Mouse (Mus musculus): Measurements from ENCODE around the gene Ranbp17. TPM values are rescaled to one million over a fixed set of nuclear protein-coding genes. Genes with fewer than 3 reads are reported as not detected.
"Not testable (repeated sequence)": the region's sequence is repeated elsewhere in the genome, so short reads cannot be mapped to it uniquely, and the experiment has no call there.

The Ranbp17 gene
- polyA plus RNA-seq, 1 experiment from 2014 or later = 11.1 TPM

DNA sequence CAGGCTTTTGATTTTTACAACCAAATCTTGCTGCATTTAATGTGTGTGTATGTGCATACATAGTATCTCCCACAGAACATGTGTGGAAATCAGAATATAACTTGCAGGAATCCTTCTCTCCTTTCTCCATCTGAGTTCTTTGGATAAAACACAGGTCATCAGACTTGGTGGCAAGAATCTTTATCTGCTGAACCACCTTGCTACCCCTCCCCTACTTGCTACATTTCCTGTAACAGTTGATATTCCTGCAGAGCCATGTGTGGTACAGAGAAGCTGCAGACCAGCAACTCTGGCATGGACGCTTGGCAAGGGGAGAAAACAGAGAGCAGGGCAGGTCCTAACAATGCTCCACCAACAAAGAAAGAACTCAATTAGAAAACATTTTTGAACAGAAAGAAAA is 52.4 kb downstream of the Ranbp17 start:
- Histone ChIP-seq H3K9ac (replicated peaks; ENCODE audit: low read depth, low read length) (no peak overlapping the region), H3K4me2 (replicated peaks; ENCODE audit: low read depth, low read length) (no peak overlapping the region), H3K9me3 (ENCODE audit: control insufficient read depth, low read depth, low read length) (no peaks in the 10 kb centered on the region), H3K4me3 (ENCODE audit: low read depth, low read length) (no peak overlapping the region), H3K36me3 (ENCODE audit: control insufficient read depth, insufficient read depth, low read length) (no peaks in the 10 kb centered on the region), H3K27me3 (ENCODE audit: control insufficient read depth, insufficient read depth, low read length) (no peaks in the 10 kb centered on the region), H3K4me1 (ENCODE audit: control insufficient read depth, insufficient read depth, low read length) (no peaks in the 10 kb centered on the region), H3K27ac (ENCODE audit: low read length) (no peak overlapping the region)
- no peak for ATAC-seq (ENCODE audit: insufficient number of reproducible peaks, insufficient read depth, low FRiP score, low read depth)
- 69% methylated on average over 1 of the region's 1 CpGs for WGBS

DNA sequence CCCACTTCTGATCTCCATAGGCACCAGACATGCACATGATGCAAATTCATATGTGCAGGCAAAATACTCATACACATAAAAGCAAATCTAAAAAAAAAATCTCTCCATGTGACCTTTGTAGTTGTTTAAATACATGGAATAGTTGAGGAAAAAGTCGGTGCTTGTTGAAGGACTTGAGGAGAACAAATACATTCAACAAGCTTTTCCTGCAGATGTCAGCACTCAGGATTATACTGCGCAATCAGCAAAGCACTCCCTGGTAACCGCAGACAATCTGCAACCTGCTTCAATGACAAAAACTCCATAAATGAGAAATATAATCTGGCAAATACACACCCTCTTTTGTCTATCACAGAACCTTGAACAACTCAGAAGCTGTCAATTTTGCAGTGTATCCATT is 59.5 kb downstream of the Ranbp17 start:
- ATAC-seq (ENCODE audit: insufficient number of reproducible peaks, insufficient read depth, low FRiP score, low read depth) = no peak
- Histone ChIP-seq H3K27ac (ENCODE audit: low read length) (no peak overlapping the region), H3K36me3 (ENCODE audit: control insufficient read depth, insufficient read depth, low read length) (no peaks in the 10 kb centered on the region)

DNA sequence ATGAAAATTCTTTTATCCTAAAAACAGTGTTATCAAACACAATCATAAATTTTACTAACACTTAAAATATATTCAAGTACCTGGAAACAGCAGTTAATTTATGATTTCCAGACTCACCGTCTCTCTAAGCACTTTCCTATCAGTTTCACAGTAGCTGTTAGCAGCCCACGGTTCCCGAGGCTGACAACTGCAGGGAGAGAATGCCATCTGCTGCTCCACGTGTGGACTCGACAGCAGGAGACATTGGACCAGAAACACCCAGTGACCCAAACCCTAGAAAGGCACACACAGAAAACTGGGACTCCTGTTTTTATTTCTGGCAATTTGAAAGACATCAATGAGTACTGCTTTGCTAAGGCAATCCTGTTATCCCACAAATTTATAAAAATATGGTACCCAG is 79.7 kb downstream of the Ranbp17 start:
- WGBS = 28% methylated on average over 5 of the region's 5 CpGs
- H3K9ac ChIP-seq (replicated peaks; ENCODE audit: low read depth, low read length) = no peak overlapping the region

More for the DNA sequence above, 59.5 kb downstream of the Ranbp17 start:
- WGBS = 86% methylated on average over 3 of the region's 3 CpGs
- H3K9ac ChIP-seq (replicated peaks; ENCODE audit: low read depth, low read length) = no peak overlapping the region
- no peaks in the 10 kb centered on the region for H3K4me1 ChIP-seq (ENCODE audit: control insufficient read depth, insufficient read depth, low read length)
- H3K9me3 ChIP-seq (ENCODE audit: control insufficient read depth, low read depth, low read length) = no peaks in the 10 kb centered on the region
- H3K4me2 ChIP-seq (replicated peaks; ENCODE audit: low read depth, low read length) = no peak overlapping the region
- H3K4me3 ChIP-seq (ENCODE audit: low read depth, low read length) = no peak overlapping the region
- no peaks in the 10 kb centered on the region for H3K27me3 ChIP-seq (ENCODE audit: control insufficient read depth, insufficient read depth, low read length)

DNA sequence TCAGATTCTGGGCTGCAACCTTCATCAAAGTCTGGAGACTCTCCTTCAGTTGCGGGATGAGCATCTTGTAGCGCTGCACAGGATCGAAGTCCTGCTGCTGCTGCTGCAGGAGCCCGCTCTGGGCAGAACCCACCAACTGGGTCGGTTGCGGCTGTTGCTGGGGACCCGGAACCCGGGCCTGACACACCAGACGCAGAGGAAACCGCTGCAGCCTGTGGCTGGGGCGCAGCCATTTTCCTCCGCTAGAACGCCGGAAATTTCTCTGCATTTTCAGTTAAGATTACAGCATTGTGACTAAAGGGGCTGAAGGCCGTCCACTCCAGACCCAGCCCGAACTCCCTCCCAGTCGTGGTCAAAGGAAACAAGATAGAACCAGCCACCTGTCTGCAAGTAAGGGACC is 85.3 kb downstream of the Ranbp17 start:
- H3K9me3 ChIP-seq (ENCODE audit: control insufficient read depth, low read depth, low read length); H3K36me3 ChIP-seq (ENCODE audit: control insufficient read depth, insufficient read depth, low read length); H3K4me1 ChIP-seq (ENCODE audit: control insufficient read depth, insufficient read depth, low read length); H3K27ac ChIP-seq (ENCODE audit: low read length); H3K4me2 ChIP-seq (replicated peaks; ENCODE audit: low read depth, low read length); H3K27me3 ChIP-seq (ENCODE audit: control insufficient read depth, insufficient read depth, low read length); H3K9ac ChIP-seq (replicated peaks; ENCODE audit: low read depth, low read length); ATAC-seq (ENCODE audit: insufficient number of reproducible peaks, insufficient read depth, low FRiP score, low read depth); H3K4me3 ChIP-seq (ENCODE audit: low read depth, low read length): not testable (repeated sequence)
- 91% methylated on average over 17 of the region's 17 CpGs for WGBS

More for the DNA sequence above, 79.7 kb downstream of the Ranbp17 start:
- no peak overlapping the region for H3K27ac ChIP-seq (ENCODE audit: low read length)
- no peaks in the 10 kb centered on the region for H3K4me1 ChIP-seq (ENCODE audit: control insufficient read depth, insufficient read depth, low read length)
- ATAC-seq (ENCODE audit: insufficient number of reproducible peaks, insufficient read depth, low FRiP score, low read depth) = no peak
- H3K36me3 ChIP-seq (ENCODE audit: control insufficient read depth, insufficient read depth, low read length) = no peaks in the 10 kb centered on the region
- H3K4me2 ChIP-seq (replicated peaks; ENCODE audit: low read depth, low read length) = no peak overlapping the region
- no peak overlapping the region for H3K4me3 ChIP-seq (ENCODE audit: low read depth, low read length)
- no peaks in the 10 kb centered on the region for H3K9me3 ChIP-seq (ENCODE audit: control insufficient read depth, low read depth, low read length)
- H3K27me3 ChIP-seq (ENCODE audit: control insufficient read depth, insufficient read depth, low read length) = no peaks in the 10 kb centered on the region

DNA sequence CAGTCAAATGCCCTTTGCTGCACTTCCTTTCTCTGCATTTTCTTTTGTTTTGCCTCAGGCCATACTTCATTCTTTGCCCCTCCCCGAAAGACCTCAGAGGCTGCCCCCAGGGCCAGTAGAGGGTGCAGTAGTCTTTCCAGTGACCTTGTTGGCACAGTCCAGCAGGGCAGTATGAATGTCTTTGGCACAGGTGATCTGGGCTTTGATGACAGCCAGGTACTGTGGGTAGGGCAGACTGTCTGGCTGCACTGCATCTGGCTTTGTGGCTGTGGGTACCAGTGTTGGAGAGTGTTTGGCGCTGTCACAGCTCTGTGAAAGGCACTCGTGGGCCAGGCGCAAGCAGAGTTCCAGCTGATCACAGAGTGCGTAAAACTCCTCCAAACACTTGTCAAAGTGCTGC is 85.8 kb downstream of the Ranbp17 start:
- not testable (repeated sequence) for H3K9ac ChIP-seq (replicated peaks; ENCODE audit: low read depth, low read length); H3K9me3 ChIP-seq (ENCODE audit: control insufficient read depth, low read depth, low read length); H3K4me2 ChIP-seq (replicated peaks; ENCODE audit: low read depth, low read length); H3K36me3 ChIP-seq (ENCODE audit: control insufficient read depth, insufficient read depth, low read length); H3K4me3 ChIP-seq (ENCODE audit: low read depth, low read length); H3K27ac ChIP-seq (ENCODE audit: low read length); H3K4me1 ChIP-seq (ENCODE audit: control insufficient read depth, insufficient read depth, low read length); ATAC-seq (ENCODE audit: insufficient number of reproducible peaks, insufficient read depth, low FRiP score, low read depth); H3K27me3 ChIP-seq (ENCODE audit: control insufficient read depth, insufficient read depth, low read length)
- 86% methylated on average over 5 of the region's 5 CpGs for WGBS

DNA sequence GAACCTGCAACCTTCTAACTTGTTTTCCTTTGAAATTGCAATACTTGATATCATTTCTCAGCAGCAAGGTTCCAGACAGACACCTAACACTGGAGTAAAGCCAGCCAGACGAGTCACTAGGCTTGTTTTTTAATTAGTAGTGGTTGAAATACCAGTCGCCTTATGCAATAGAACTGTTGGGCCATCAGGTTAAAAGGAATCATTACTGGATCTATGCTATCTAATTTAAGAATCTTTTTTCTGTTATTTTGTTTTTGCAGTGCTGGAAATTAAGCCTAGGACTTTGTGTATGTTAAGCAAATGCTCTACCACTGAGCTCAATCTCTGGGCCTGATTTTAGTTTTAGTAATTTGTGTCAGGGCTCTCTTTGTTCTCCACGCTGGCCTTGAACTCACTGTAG is 91.3 kb downstream of the Ranbp17 start:
- no peak overlapping the region for H3K27ac ChIP-seq (ENCODE audit: low read length)
- no peak for ATAC-seq (ENCODE audit: insufficient number of reproducible peaks, insufficient read depth, low FRiP score, low read depth)
- 80% methylated on average over 3 of the region's 3 CpGs for WGBS

DNA sequence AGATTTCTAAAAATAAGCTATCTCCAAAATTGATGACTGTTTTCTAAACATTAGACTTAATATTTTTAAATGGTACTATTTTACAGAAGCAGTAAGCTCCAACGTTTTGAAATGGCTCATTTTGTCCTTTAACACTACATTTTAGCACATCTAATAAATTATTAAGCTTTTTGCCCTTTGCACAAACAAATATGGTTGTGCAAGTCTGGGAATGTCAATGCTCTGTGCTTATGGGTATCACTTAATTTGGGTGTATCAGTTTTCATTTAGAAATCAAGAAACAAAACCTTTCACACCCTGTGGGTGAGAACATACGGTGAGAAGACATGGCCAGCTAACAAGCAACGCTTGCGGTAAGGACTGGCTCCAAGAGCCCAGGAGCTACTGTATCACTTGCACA is 108.9 kb downstream of the Ranbp17 start:
- Histone ChIP-seq H3K4me2 (replicated peaks; ENCODE audit: low read depth, low read length) (no peak overlapping the region), H3K27me3 (ENCODE audit: control insufficient read depth, insufficient read depth, low read length) (no peaks in the 10 kb centered on the region), H3K27ac (ENCODE audit: low read length) (no peak overlapping the region), H3K4me3 (ENCODE audit: low read depth, low read length) (no peak overlapping the region), H3K9ac (replicated peaks; ENCODE audit: low read depth, low read length) (no peak overlapping the region), H3K4me1 (ENCODE audit: control insufficient read depth, insufficient read depth, low read length) (no peaks in the 10 kb centered on the region), H3K36me3 (ENCODE audit: control insufficient read depth, insufficient read depth, low read length) (no peaks in the 10 kb centered on the region), H3K9me3 (ENCODE audit: control insufficient read depth, low read depth, low read length) (no peaks in the 10 kb centered on the region)
- WGBS = 77% methylated on average over 4 of the region's 4 CpGs
- no peak for ATAC-seq (ENCODE audit: insufficient number of reproducible peaks, insufficient read depth, low FRiP score, low read depth)

More for the DNA sequence above, 91.3 kb downstream of the Ranbp17 start:
- no peak overlapping the region for H3K4me3 ChIP-seq (ENCODE audit: low read depth, low read length)
- no peaks in the 10 kb centered on the region for H3K27me3 ChIP-seq (ENCODE audit: control insufficient read depth, insufficient read depth, low read length)
- no peaks in the 10 kb centered on the region for H3K4me1 ChIP-seq (ENCODE audit: control insufficient read depth, insufficient read depth, low read length)
- no peak overlapping the region for H3K9ac ChIP-seq (replicated peaks; ENCODE audit: low read depth, low read length)
- no peaks in the 10 kb centered on the region for H3K9me3 ChIP-seq (ENCODE audit: control insufficient read depth, low read depth, low read length)
- H3K36me3 ChIP-seq (ENCODE audit: control insufficient read depth, insufficient read depth, low read length) = no peaks in the 10 kb centered on the region
- H3K4me2 ChIP-seq (replicated peaks; ENCODE audit: low read depth, low read length) = no peak overlapping the region

DNA sequence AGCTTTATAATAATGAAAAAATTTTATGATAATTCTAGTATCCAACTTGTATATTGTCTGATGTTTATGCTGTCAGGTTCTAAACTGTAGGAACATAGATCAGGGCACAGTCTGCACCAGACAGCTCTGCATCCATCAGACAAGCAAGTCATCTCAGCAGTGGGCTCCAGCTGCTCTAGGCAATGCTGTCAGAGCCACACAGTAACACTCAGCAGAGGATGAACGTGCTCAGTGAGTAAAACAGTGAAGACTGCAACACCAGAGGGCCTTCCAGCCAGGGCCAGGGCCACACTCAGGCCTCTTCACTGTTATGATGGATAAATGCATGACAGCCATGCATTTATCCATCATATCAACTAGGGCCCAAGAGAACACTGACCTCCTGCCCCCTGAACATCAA is 114.2 kb downstream of the Ranbp17 start:
- Histone ChIP-seq H3K4me3 (ENCODE audit: low read depth, low read length) (no peak overlapping the region), H3K4me1 (ENCODE audit: control insufficient read depth, insufficient read depth, low read length) (no peaks in the 10 kb centered on the region), H3K27me3 (ENCODE audit: control insufficient read depth, insufficient read depth, low read length) (no peaks in the 10 kb centered on the region), H3K36me3 (ENCODE audit: control insufficient read depth, insufficient read depth, low read length) (no peaks in the 10 kb centered on the region), H3K9ac (replicated peaks; ENCODE audit: low read depth, low read length) (no peak overlapping the region), H3K4me2 (replicated peaks; ENCODE audit: low read depth, low read length) (no peak overlapping the region), H3K27ac (ENCODE audit: low read length) (no peak overlapping the region), H3K9me3 (ENCODE audit: control insufficient read depth, low read depth, low read length) (no peaks in the 10 kb centered on the region)
- no peak for ATAC-seq (ENCODE audit: insufficient number of reproducible peaks, insufficient read depth, low FRiP score, low read depth)
- WGBS = 41% methylated on average over 1 of the region's 1 CpGs

DNA sequence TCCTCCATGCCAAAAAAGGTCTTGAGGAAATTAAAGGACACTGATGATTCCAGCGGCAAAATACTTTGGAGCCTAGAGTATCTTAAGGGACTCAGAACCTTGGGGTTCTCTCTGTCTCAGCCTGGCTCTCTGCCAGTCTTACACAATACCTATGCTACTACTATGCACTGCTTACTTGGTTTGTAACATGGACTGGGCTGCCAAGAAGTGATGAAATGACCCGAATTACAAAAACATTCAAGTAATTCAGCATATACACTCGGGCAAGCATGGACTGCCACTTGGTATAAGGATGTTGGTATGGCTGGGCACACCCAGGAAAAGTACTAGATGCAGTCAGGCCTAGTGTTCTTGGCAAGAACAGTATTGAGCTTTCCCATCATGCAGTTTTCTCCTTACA is 114.8 kb downstream of the Ranbp17 start:
- 85% methylated on average over 3 of the region's 3 CpGs for WGBS
- no peak for ATAC-seq (ENCODE audit: insufficient number of reproducible peaks, insufficient read depth, low FRiP score, low read depth)
- no peaks in the 10 kb centered on the region for H3K36me3 ChIP-seq (ENCODE audit: control insufficient read depth, insufficient read depth, low read length)
- H3K9me3 ChIP-seq (ENCODE audit: control insufficient read depth, low read depth, low read length) = no peaks in the 10 kb centered on the region
- no peaks in the 10 kb centered on the region for H3K4me1 ChIP-seq (ENCODE audit: control insufficient read depth, insufficient read depth, low read length)
- no peak overlapping the region for H3K4me3 ChIP-seq (ENCODE audit: low read depth, low read length)
- no peak overlapping the region for H3K27ac ChIP-seq (ENCODE audit: low read length)
- no peak overlapping the region for H3K4me2 ChIP-seq (replicated peaks; ENCODE audit: low read depth, low read length)
- H3K9ac ChIP-seq (replicated peaks; ENCODE audit: low read depth, low read length) = no peak overlapping the region
- H3K27me3 ChIP-seq (ENCODE audit: control insufficient read depth, insufficient read depth, low read length) = no peaks in the 10 kb centered on the region

Data from stomach, embryonic 14.5 days (tissue).